8 mouse cellular contexts compared by ENCODE assay signal in the genomic region with DNA sequence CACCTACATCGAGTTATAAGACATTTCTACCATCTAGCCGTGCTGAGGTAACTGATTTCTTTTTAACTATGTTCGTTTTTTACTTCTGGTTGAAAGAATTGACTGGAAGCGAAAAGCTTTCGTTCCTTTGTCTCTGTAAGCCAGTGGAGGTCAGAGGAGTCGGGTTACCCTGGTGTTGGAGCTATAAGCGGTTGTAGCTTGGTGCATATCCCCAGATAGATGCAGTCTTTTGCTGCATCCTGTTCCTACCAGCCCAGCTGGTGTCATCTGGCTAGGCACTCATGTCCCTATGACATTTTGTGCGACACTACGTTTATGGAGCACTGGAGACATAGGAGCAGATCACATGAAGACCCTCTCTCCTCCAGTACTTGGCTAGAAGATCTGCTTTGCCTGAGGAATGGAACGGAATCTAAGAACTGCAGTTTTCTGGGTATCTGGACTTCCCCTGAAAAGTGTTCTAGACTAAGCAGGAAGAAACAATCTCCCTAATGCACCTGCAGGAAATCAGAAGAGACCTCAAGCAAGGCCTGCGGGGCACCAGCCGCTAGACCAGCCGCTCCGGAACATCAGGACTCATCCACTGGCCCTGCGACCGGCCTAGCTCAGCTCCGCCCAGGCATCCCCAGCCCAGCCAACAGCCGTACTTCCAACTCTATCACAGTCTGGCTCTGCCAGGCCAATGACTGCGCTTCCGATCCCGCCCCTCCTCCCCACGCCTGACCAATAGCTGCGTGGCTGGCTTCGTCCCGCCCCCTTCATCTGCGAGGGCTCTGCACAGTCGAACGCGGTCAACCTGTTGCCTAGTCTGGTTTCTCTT. TPM values are rescaled to one million over a fixed set of nuclear protein-coding genes. Genes with fewer than 3 reads are reported as not detected.
DNase-seq lines count a peak whose midpoint lies in the region; ATAC-seq and TF ChIP-seq lines count a peak whose summit lies in the region.

A gene (plus strand): TSS at position 757 of the 820 bp plus-strand sequence.

- H3K79me2 ChIP-seq in MEL (ENCODE audit: control insufficient read depth, insufficient read depth, low read length, poor library complexity), result peaks cover 11% of the 10 kb centered on the region

- peak within 1 kb of the TSS; percentile 70 to 75 for H3K4me3 ChIP-seq in MEL (ENCODE audit: control insufficient read depth in 1 of 2, insufficient read depth in 1 of 2, low read depth in 2 of 2, low read length in 2 of 2)
- H3K4me3 ChIP-seq in cerebellum, adult 2 months (replicated peaks; ENCODE audit: insufficient read depth, low read depth, low read length), result peak within 1 kb of the TSS; percentile 67
- H3K4me3 ChIP-seq in forebrain, postnatal 0 days (ENCODE audit: low read depth, low read length), result peak within 1 kb of the TSS; percentile 40
- H3K4me3 ChIP-seq in lung, embryonic 15.5 days, result peak within 1 kb of the TSS; percentile 64

- H3K9ac ChIP-seq in MEL (ENCODE audit: control insufficient read depth, low read depth, low read length, poor library complexity, severe bottlenecking), result peak within 1 kb of the TSS; percentile 80
- peak within 1 kb of the TSS; percentile 45 for H3K9ac ChIP-seq in forebrain, postnatal 0 days
- H3K9ac ChIP-seq in lung, embryonic 15.5 days, result peak within 1 kb of the TSS; percentile 72

- peak; percentile 98 for DNase-seq in MEL (ENCODE audit: low read depth, low spot score)
- peak; percentile 92 to 95 for DNase-seq in cerebellum, adult 2 months
- peak; percentile 93 for DNase-seq in forebrain, postnatal 0 days
- peak; percentile 96 for DNase-seq in heart, postnatal 4 days
- peak; percentile 91 to 93 for DNase-seq in layer of hippocampus, adult 8-10 months (ENCODE audit: low spot score in 2 of 2)
- peak; percentile 96 for DNase-seq in ovary, adult 18-20 months (ENCODE audit: low spot score)
- DNase-seq in thymus, postnatal 0 days (ENCODE audit: low spot score), result peak; percentile 93

- peak within 1 kb of the TSS; percentile 64 for H3K27ac ChIP-seq in MEL (ENCODE audit: control insufficient read depth, low read depth, low read length)
- H3K27ac ChIP-seq in cerebellum, adult 2 months (ENCODE audit: insufficient read depth, low read length), result no peak within 1 kb of the TSS
- H3K27ac ChIP-seq in forebrain, postnatal 0 days (ENCODE audit: low read depth, low read length), result peak within 1 kb of the TSS; percentile 45; the same call in 1 of the 2 replicates
- peak within 1 kb of the TSS; percentile 54; the same call in 1 of the 2 replicates for H3K27ac ChIP-seq in lung, embryonic 15.5 days

- TF ChIP-seq RAD21 in MEL (IDR thresholded peaks at IDR 0.05; ENCODE audit: low read depth, low read length), result no peak

- peaks cover 0 to 15% of the 10 kb centered on the region in 2 experiments; a peak in 3 of 4 replicates for H3K36me3 ChIP-seq in MEL (ENCODE audit: control insufficient read depth in 1 of 2, insufficient read depth in 2 of 2, low read length in 2 of 2)
- no peaks in the 10 kb centered on the region for H3K36me3 ChIP-seq in forebrain, postnatal 0 days (ENCODE audit: insufficient read depth)
- peaks cover 7% of the 10 kb centered on the region; the same call in 1 of the 2 replicates for H3K36me3 ChIP-seq in lung, embryonic 15.5 days

- H3K9me3 ChIP-seq in MEL (replicated peaks; ENCODE audit: insufficient read depth, low read length), result no peaks in the 10 kb centered on the region
- no peaks in the 10 kb centered on the region for H3K9me3 ChIP-seq in forebrain, postnatal 0 days (ENCODE audit: low read length)
- H3K9me3 ChIP-seq in lung, embryonic 15.5 days, result no peaks in the 10 kb centered on the region

- no peak for TF ChIP-seq EP300 in MEL (IDR thresholded peaks at IDR 0.05; ENCODE audit: low read depth in 1 of 2, low read length in 2 of 2)

- H3K4me2 ChIP-seq in forebrain, postnatal 0 days (ENCODE audit: low read depth), result peak within 1 kb of the TSS; percentile 82
- H3K4me2 ChIP-seq in lung, embryonic 15.5 days, result peak within 1 kb of the TSS; percentile 88

- 12% methylated on average over 29 of the region's 29 CpGs for whole genome bisulfite sequencing in cerebellum, adult 2 months
- 8% methylated on average over 29 of the region's 29 CpGs for WGBS in forebrain, postnatal 0 days
- WGBS in lung, embryonic 15.5 days, result 11% methylated on average over 29 of the region's 29 CpGs

- H3K27me3 ChIP-seq in MEL (ENCODE audit: control insufficient read depth in 1 of 2, insufficient read depth in 2 of 2, low read length in 2 of 2), result no peaks in the 10 kb centered on the region
- no peaks in the 10 kb centered on the region for H3K27me3 ChIP-seq in cerebellum, adult 2 months (ENCODE audit: control insufficient read depth, insufficient read depth, low read length)
- H3K27me3 ChIP-seq in forebrain, postnatal 0 days (ENCODE audit: insufficient read depth, low read length), result no peaks in the 10 kb centered on the region
- no peaks in the 10 kb centered on the region for H3K27me3 ChIP-seq in lung, embryonic 15.5 days

- peak in 1 of 2 experiments; percentile 94; a peak in 1 of 4 replicates for TF ChIP-seq POLR2A in MEL (IDR thresholded peaks at IDR 0.05; ENCODE audit: control insufficient read depth in 1 of 2, insufficient read depth in 1 of 2, low read depth in 1 of 2, low read length in 2 of 2, poor library complexity in 1 of 2)
- TF ChIP-seq POLR2A in cerebellum, adult 2 months (IDR thresholded peaks at IDR 0.05; ENCODE audit: borderline replicate concordance, insufficient read depth, low read length), result peak; percentile 73; the same call in 1 of the 2 replicates

- H3K4me1 ChIP-seq in MEL (ENCODE audit: control insufficient read depth in 1 of 2, insufficient read depth in 2 of 2, low read length in 2 of 2), result peaks cover 8 to 11% of the 10 kb centered on the region in 2 experiments
- H3K4me1 ChIP-seq in cerebellum, adult 2 months (ENCODE audit: control insufficient read depth, insufficient read depth, low read length), result peaks cover 3% of the 10 kb centered on the region; the same call in 1 of the 2 replicates
- peaks cover 9% of the 10 kb centered on the region; the same call in 1 of the 2 replicates for H3K4me1 ChIP-seq in forebrain, postnatal 0 days (ENCODE audit: insufficient read depth)
- peaks cover 19% of the 10 kb centered on the region for H3K4me1 ChIP-seq in lung, embryonic 15.5 days

- no peak for TF ChIP-seq CTCF in MEL (IDR thresholded peaks at IDR 0.05 in 2 of 3, conservative IDR thresholded peaks at IDR 0.05 in 1 of 3; ENCODE audit: control insufficient read depth in 1 of 3, insufficient read depth in 1 of 3, low read depth in 2 of 3, low read length in 3 of 3, poor library complexity in 1 of 3, severe bottlenecking in 1 of 3)
- no peak for TF ChIP-seq CTCF in cerebellum, adult 2 months (IDR thresholded peaks at IDR 0.05; ENCODE audit: borderline replicate concordance, insufficient read depth, low read depth, low read length)
- TF ChIP-seq CTCF in forebrain, postnatal 0 days (IDR thresholded peaks at IDR 0.05; ENCODE audit: low read depth), result no peak

- peak; percentile 100 for ATAC-seq in forebrain, postnatal 0 days
- peak; percentile 100 for ATAC-seq in lung, embryonic 15.5 days (ENCODE audit: borderline replicate concordance, extremely low read depth, low FRiP score, low TSS enrichment)

TF ChIP-seq in MEL, 35 proteins besides CTCF, POLR2A, EP300 and RAD21 (continues in another document):
- TF ChIP-seq TAL1 (IDR thresholded peaks at IDR 0.05; ENCODE audit: low read length) (no peak), UBTF (IDR thresholded peaks at IDR 0.05; ENCODE audit: borderline replicate concordance, insufficient read depth, low read depth, low read length) (0 out of 2 replicates have a peak, but pooled peaks have one; percentile 6), NELFE (IDR thresholded peaks at IDR 0.05; ENCODE audit: low read depth, low read length) (peak; percentile 91), TBP (IDR thresholded peaks at IDR 0.05; ENCODE audit: low read depth, low read length) (peak; percentile 92), TCF12 (IDR thresholded peaks at IDR 0.05; ENCODE audit: low read depth, low read length) (peak; percentile 79), SIN3A (IDR thresholded peaks at IDR 0.05; ENCODE audit: low read length) (peak; percentile 75; the same call in 1 of the 2 replicates), ETS1 (IDR thresholded peaks at IDR 0.05; ENCODE audit: low read depth, low read length) (0 out of 2 replicates have a peak, but pooled peaks have one; percentile 15), JUND (IDR thresholded peaks at IDR 0.05; ENCODE audit: low read depth, low read length) (no peak), ZNF384 (IDR thresholded peaks at IDR 0.05; ENCODE audit: low read depth, low read length) (no peak), MEF2A (IDR thresholded peaks at IDR 0.05; ENCODE audit: extremely low read depth, insufficient replicate concordance, low read depth, low read length, poor library complexity, severe bottlenecking) (no peak), SMC3 (IDR thresholded peaks at IDR 0.05; ENCODE audit: low read depth, low read length) (no peak), MAX (IDR thresholded peaks at IDR 0.05; ENCODE audit: low read length) (peak; percentile 6; the same call in 1 of the 2 replicates), MAZ (IDR thresholded peaks at IDR 0.05; ENCODE audit: low read depth, low read length) (no peak), GATA1 (IDR thresholded peaks at IDR 0.05; ENCODE audit: low read depth, low read length) (0 out of 2 replicates have a peak, but pooled peaks have one; percentile 6), MXI1 (IDR thresholded peaks at IDR 0.05; ENCODE audit: low read depth, low read length) (no peak; the same call in 1 of the 2 replicates), ZMIZ1 (IDR thresholded peaks at IDR 0.05; ENCODE audit: low read depth, low read length) (peak; percentile 96), MAFK (IDR thresholded peaks at IDR 0.05; ENCODE audit: borderline replicate concordance, low read depth, low read length) (no peak), RCOR1 (IDR thresholded peaks at IDR 0.05; ENCODE audit: low read depth, low read length) (no peak; the same call in 1 of the 2 replicates), GABPA (IDR thresholded peaks at IDR 0.05; ENCODE audit: low read depth, low read length) (no peak), BHLHE40 (IDR thresholded peaks at IDR 0.05; ENCODE audit: borderline replicate concordance, low read depth, low read length) (no peak)

RNA-seq across cellular contexts. Expression of the gene that starts here (rescaled TPM):
- 21.2 and 21.3 TPM in 2 replicates for total RNA-seq in MEL (2012; rRNA removed)
- 10 to 100 TPM in 1 of 2 experiments, not detected in 1; 32.1 TPM for polyA plus RNA-seq in MEL (2012; ENCODE audit: insufficient read depth in 1 of 2, insufficient read length in 2 of 2, low read depth in 1 of 2, low replicate concordance in 2 of 2, missing spikeins in 1 of 2)
- 11.6 and 12.6 TPM in 2 replicates for polyA plus RNA-seq in cerebellum, adult 2 months (2012; rRNA removed)
- 3.8 and 5.7 TPM in 2 replicates for total RNA-seq in forebrain, postnatal 0 days (2014; rRNA removed)
- 3.5 and 5.0 TPM in 2 replicates for polyA plus RNA-seq in forebrain, postnatal 0 days (2015; fragmentation: Nextera tagmentation; extraction: Ambion mirVana)
- total RNA-seq in heart, postnatal 4 days (2021), result 10 to 100 TPM; 28.9 to 29.1 TPM
- total RNA-seq in layer of hippocampus, adult 8-10 months (2022), result 1 to 10 TPM; 8.5 to 9.1 (median 8.8) TPM
- 18.5 and 19.7 TPM in 2 replicates for polyA plus RNA-seq in lung, embryonic 15.5 days (2015; fragmentation: Nextera tagmentation; extraction: Ambion mirVana)
- 13.1 and 15.0 TPM in 2 replicates for polyA plus RNA-seq in thymus, postnatal 0 days (2015; fragmentation: Nextera tagmentation; extraction: Ambion mirVana)
